Mouse (Mus musculus) T-helper 17 cell (primary cell): ENCODE measurements at regions not wholly inside any gene's neighbourhood (a gene's known extent, or its start where the extent isn't known, plus 50 kb on each side); places are given as distances from the start of the nearest gene placed in this dataset.

Experiments
- in situ Hi-C, 2 experiments: fragments of 300-600 bp; cut with MboI, MseI; formaldehyde crosslinking; loops; 1 replicate in 1 of 2; 2 replicates in 1 of 2; pipeline ENCODE4 v1.15.1; 2025; ENCODE audit warnings: high pct_unique_total_duplicates in 2 of 2

DNA sequence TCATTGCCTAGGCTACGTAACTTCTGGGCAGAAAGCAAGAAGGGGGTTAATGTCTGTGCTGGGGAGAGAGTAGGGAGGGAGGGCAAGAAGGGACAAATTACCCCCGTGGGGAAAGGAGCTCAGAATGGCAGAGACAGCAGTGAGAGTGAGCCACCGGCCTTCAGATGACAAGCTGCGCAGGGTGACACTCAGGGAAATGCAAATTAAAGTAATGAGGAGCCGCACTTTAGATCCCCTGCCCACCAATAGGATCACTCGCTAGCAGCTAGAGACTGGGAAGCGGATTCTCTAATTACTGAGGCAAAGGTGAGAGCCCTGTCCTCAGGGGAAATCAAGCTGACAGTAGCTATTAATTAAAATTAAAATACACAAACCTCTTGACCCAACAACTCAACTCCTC lies 202.5 kb downstream of the Arhgef10l start:
- in situ Hi-C loops, result no loop called here

DNA sequence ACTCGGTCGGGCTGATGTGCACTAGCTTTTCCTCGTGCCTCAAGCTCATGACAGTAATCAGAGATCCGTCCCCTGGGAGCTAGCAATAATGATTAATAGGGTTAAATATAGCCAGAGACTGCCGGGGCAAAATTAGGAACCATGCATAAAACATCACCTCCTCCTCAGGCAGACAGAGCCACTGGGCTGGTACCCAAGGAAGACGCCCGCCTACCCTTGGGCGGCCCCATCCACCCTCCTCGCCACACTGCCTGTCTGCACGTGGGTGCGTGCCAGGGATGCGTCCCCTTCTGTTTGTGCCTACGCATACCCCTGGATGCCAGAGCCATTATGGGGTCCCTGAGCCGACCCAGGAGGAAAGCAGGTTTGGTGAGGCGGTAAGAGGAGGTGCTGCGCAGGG lies 204.5 kb downstream of the Arhgef10l start:
- in situ Hi-C loops, result no loop called here

DNA sequence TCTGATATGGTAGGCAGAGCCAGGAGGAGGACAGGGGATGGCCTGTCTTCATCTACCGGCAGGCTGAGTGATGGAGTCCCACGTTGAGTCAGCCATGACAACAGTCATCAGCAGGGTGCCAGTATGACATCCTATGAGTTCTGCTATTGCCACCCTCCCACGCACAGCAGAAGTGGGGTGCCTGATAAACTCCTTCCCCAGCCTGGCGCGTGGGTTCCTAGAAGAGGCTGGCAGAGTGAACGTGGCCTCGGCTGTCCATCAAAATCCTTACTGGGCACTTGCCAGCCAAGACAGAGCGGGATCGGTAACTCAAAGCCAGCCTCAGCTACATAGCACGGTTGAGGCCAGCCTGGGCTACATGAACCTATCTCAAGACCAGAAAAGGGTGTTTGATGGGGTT lies 202.5 kb upstream of the Igsf21 start:
- in situ Hi-C loops, result no loop called here

DNA sequence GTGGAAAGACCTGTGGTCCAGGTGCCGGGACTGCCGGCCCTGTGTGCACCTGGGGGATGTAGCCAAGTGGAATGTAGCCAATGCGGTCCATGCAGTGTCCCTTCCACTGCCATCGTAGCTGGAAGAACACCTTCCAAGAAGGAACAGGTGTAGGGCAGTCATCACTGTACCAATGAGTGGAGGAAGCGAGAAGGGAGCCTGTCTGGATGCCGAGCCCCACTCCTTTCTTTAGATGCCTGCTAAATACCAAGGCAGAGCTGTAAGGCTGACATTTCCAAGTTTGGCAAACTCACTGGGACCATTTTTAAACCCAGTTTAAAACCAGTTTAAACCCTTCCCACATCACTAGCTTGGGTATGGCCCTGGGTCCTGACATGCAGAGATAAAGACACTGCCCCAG lies 199.9 kb upstream of the Igsf21 start:
- in situ Hi-C loops, result no loop called here

DNA sequence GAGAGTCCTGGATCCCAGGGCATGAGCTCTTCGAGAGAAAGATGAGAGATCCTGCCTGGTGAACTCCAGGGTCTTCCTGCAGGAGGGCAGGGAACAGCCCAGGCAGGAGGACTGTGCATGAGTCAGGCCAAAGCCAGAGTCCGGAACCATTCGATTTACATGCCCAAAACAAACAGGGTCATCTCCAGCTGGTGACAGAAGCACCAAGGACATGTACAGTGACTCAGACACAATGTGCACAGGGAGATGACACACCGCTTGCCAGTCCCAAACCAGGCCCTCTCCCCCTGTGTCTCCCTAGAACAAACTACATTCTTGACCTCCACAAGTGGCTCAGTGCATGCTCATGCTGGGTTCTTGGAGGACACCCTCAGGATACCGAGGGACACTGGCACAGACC lies 199.3 kb upstream of the Igsf21 start:
- in situ Hi-C loops, result no loop called here

DNA sequence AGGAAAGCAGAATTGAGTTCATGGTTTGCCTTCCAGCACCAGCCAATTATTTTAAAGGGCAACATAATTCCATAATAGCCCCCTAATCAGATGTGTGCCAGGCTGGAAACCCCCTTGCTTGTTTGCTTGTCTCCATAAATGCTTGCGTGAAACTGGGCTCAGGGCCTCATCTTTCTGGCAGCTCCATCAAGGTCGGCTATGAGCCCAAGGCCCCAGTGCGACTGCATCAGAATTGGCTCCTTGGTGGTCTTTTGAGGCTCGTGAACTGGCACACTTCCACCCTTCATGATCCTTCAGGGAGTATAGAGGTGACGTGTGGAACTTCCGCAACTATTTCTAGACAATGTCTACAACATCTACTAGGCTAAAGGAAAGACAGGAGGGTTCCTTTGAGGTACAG lies 196.6 kb upstream of the Igsf21 start:
- in situ Hi-C loops, result no loop called here

DNA sequence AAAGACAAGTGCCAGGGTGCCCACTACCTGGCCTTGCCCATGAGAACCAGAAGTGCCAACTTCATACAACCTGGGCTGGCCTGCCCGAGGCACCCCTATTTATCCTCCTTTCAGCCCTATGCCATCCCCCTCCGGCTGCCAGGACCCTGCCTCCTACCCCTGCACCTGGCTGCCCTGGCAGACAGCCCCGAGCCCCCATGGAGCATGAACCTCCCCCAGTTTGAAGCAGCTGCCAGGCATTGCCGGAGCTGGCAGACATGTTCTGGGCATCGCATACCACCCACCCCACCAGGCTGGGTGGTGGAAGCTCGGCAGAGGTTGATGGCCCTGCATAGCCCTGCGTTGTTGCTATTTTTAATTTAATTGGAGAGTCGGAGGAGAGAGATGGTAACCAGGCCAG lies 195.2 kb upstream of the Igsf21 start:
- in situ Hi-C loops, result no loop called here

DNA sequence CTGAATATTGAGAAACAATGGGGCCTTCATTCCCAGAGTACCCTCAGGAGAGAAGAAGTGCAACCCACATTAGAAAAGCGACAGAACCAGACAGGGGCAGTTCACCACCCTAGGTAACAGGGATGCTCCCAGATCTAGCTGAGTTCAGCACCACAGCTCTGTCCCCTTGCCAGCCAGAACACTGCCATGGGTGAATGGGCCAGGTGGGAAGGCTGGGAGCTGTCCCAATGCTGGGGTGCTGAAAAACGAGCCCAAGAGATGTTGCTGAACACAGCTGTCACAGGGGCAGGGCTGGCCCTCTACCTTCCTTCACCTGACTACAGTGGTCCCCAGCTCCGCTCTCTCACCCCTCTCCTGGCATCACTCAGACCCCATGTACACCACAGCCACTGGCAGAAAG lies 193.3 kb upstream of the Igsf21 start:
- in situ Hi-C loops, result no loop called here

DNA sequence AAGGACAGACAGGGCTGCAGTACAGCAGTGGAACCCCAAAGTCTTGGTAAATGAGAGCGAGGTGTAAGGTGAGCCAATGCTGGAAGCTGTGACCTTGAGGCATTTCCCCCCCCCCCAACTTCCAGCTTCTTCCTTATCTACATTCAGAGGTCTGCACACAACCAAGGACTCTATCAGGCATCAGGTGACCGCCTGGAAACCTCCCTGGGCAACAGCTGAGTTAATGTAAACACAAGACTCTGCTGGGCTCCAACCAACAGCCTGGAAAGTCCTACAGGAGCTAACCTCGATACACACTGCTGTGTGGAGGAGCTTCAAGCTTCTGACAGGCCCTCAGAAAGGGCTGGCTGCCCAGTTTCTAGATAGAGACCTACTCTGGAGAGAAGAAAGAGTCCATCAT lies 189.4 kb upstream of the Igsf21 start:
- in situ Hi-C loops, result no loop called here

DNA sequence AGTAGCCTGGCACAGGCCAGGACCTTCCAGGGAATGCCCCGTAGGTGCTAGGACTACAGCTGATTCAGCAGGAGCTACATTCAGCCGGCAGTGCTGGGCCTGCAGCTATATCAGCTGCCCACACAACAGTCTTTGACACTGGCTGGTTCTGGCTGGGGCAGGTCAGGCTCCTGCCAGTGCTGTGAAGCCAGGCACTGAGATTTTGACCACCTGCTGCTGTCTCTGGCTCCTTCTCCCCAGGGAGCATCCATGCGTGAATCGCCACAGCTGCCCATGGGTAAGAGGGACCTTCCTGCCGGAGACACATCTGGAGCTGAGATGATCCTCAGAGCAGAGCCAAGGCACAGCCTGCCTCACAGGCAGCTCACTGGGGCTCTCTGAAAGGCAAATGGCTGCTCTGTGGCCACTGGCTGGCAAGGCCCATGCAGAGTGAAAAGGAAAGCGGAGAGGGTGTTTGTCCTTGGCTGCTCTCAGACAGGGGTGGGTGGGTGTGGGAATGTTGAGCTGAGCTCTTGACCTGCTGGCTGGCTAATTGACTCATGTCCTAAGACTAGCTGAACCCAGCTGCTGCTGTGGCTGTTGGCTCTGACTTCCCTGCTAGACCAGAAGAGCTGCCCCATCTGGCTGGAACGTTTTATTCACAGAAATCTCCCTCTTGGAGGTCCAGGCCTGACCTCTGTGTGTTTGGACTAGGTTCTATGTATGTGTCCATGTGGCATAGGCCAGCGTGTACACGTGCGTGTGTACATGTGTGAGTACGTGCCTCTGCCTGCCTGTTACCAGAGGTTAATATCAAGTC lies 187.4 kb upstream of the Igsf21 start:
- in situ Hi-C loops, result no loop called here

DNA sequence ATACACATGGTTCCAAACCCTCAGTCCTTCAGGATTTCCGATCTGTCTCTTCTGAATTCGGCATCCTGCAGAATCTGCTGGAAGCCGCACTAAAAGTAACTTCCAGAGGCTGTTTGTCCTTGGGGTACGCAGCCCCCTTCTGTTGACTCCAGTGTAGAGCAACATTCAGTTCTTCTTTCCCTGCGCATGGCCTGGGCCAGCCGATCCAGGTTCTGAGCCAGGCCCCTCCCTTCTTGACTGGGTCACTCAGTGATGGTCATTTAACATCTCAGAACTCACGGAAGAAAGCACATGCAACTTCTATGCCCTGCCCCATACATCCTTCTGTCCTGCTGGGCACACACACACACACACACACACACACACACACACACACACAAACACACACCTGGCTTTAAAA lies 185.5 kb upstream of the Igsf21 start:
- in situ Hi-C loops, result no loop called here

DNA sequence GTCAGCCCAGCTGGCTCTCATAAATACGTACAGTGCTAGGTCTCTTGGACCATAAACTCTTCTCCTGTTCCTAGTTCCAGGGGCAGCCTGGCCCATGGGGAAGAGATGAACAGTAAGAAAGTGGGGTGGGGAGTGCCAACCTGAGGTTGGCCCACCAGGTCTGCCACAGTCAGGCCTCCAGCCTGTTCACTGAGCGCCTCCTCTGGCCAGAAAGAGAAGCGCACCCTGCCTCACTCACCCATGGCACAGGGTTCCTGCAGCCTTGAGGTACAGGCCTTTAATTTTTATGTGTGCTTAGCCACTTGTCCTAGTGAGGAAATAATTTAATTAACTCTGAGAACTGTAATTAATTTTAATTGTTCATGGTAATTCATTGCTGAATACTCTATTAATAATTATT lies 180.5 kb upstream of the Igsf21 start:
- in situ Hi-C loops, result no loop called here

DNA sequence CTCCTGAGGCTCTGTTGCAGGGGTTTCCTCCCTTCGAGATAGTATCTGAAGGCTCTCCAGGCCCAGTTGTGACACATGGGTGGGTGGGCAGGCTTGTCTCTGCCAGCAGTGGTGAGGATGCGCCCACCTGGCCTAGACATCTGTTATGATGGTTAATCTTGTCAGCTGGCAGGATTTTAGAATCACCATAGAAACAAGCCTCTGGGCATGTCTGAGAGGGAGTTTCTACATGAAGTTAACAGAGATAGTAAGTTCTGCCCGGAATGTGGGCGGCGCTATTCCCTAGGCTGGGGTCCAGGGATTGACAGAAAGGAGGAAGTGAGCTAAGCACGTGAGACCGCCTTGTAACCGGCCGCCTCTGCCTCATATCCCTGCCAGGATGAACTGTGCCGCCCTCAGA lies 177.2 kb upstream of the Igsf21 start:
- in situ Hi-C loops, result no loop called here

DNA sequence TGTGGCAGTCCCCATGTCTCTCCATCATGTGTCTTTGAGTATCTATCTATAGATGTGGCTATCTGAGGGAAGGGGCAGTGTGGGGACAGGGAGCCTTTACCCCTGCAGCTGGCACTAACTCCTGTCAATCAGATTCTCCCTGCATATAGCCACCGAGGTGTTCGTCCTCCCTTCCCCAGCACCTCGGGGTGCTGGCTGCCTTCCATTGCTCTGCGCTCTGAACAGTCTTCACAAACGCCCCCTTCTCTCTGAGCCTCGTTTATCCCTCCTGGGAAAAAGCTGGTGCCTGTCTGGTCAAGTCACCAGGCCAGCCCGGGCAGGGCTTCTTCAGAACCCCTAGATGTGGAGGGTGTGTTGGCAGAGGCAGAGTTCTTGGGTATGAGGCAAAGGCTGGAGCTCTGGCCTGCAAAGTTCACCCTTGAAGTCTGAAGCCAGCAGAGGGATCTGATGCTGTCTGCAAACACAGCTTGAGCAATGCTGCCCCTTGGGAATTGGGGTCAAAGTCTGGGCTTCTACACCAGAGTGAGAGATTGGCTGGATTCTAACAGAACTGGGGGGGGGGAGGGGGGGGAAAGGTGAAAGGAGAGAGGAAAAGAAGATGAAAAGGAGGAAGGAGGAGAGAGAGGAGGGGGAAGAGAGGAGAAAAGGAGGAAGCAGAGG lies 175.5 kb upstream of the Igsf21 start:
- in situ Hi-C loops, result no loop called here

DNA sequence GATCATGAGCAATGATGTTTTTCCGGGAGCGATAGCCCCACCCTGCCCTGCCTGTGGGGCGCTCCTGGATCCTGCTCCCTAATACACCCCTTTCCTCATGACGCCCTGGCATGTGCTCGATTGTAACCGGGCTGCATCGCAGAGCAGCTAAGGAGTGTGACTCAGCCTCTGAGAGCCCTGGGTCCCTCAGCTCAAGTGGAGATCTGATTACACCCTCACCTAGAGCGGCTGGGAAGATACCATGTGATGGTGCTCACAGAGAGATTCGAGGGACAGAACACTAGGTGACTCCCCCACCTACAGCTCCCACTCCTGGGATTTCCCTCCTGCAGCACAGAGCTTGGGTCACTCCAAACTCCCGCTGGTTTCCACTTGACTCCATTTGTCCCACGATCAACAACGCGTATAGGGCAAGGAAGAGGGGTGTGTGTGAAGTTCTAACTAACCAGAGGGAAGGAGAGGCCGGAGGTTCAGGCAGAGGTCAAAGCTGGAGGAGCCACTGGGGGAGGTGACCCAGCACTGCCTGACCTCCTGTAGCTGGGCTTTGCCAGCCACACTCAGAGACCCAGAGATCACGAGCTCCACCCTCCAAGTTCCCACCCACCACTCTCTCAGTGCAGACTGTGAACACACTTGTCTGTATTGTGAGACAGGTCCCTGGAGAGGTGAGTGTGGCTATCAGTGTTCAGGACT lies 173.3 kb upstream of the Igsf21 start:
- in situ Hi-C loops, result no loop called here

DNA sequence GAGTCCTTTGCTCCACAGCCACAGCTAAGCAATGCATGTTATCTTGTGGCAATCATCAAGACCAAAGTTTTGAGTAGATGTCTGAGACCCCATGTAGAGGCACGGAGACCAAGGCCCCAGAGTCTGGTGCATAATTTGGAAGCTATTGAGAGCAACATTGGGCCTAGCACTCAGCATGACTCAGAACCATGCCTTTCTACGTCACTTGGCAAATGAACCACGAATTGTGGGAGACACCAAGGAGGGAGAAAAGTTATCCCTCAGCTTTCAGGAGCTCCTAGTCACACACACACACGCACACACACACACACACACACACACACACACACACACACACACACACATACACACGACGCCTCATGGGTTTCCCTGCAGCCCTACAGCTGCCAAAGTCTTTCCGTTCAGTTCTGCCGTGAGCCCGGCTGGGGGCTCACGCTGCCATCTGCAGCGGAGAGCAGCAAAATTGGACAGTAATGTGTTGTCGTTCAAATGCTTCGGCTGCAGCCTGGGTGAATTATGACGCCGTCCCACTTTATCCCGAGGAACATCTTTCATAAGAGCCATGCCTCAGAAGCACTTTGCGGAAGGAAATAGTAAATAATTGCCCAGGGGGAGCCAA lies 165.8 kb upstream of the Igsf21 start:
- in situ Hi-C loops, result no loop called here

DNA sequence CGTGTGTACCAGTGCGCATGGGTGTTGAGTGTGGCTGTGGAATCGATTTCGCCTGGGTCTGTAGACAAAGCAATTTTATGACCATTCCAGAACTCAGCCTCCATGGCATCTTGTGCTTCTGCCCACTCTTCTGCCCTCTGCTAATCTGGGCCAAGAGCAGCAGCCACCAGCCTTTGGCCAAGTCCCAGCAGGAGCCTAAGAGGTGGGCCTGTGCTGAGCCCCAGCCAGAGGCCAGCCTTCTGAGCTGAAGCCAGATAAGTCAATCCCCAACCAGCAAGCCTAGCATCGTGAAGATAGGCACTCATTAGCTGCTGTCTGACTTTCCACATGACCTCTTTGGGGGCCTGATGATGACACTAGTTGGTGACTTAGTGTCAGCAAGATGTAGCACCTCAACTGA lies 161.9 kb upstream of the Igsf21 start:
- in situ Hi-C loops, result no loop called here

DNA sequence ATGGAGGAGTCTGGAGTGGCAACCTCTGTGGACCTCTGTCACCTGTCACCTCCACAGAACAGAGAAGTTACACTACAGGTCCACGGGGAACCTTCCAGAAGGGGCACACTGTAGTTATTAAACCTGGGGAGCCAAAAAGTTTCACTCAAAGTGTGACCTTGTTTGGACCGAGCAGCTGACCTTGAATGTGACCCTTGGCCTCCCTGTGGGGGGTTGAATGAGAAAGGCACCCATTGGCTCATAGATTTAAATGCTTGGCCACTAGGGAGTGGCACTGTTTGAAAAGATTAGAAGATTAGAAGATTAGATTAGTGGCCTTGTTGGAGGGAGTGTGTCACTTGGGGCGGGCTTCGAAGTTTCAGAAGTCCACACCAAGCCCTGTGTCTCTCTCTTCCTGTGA lies 160.3 kb upstream of the Igsf21 start:
- in situ Hi-C loops, result no loop called here

DNA sequence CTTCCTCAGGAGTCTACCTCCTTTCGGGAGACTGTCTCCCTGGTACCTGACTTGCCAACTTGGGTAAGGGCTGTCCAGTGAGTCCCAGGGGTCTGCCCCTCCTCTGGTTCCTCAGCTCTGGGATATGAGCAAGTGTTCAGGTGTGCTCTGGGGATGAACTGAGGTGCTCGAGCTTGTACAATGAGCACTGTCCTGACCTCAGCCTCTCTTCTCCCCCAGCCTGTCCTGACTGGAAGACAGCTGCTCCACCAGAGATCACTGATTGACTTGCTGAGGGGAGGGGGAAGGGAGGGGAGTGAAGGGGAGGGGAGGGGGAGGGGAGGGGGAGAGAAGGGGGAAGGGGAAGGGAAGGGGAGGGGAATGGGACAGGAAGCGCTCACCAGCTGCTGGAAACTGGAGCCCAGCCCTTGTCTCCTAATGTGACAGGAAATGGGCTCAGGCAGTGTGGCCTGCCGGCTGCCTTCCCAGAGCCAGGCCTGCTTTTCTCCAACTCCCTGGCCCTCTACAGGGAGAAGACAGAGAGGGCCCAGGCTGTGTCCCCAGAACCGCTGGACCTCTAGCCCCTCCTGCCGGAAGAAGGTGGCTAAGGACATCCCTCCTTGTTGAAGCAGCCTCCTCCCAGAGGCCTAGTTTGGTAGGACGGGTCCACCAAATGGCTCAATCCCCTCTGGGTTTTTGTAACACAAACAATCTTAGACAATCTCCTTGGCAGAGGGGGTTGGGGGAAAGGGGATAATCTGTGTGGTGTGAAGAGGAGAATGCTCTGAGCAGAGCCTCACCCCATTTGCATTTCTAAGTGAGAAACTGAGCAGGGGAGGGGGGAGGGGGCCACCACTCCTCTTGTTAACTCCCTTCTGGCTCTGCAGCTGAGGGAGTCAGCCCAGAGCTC lies 159.7 kb upstream of the Igsf21 start:
- in situ Hi-C loops, result no loop called here

DNA sequence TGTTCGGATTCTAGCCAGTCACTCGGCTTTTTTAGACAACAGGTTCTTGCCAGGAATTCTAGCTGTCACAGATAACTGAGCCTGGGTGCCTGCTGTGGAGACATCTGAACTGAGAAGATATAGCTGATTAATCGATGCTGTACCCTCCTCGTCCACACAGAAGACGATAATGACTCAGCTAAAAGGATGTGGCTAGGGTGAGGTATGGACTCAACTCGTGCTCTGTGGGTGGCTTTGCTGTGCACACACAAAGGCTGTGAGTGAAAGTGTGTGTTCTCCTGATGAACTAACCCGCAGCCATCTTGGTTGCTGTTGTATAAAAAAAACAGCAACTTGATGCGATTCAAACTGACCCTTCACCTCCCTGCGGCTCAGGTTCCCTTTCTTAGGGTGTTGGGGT lies 158.8 kb upstream of the Igsf21 start:
- in situ Hi-C loops, result no loop called here

DNA sequence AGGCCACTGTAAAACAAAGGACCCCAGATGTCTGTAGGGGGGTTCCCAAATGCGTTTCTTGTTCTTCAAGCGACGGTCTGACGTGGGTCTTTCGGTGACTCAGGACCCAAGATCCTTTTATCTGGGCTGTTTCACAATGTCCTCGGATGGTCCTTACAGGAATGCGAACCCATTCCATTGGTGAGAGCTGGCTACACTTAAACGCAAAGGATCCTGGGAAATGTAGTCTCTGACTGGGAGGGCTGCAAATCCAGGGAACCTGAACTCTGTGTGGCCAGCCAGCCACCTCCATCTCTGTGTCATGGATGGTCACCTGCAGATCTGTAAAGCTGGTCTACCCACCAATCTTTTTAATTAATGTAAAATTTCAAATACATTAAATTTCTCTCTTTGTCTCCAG lies 156.5 kb upstream of the Igsf21 start:
- in situ Hi-C loops, result no loop called here

DNA sequence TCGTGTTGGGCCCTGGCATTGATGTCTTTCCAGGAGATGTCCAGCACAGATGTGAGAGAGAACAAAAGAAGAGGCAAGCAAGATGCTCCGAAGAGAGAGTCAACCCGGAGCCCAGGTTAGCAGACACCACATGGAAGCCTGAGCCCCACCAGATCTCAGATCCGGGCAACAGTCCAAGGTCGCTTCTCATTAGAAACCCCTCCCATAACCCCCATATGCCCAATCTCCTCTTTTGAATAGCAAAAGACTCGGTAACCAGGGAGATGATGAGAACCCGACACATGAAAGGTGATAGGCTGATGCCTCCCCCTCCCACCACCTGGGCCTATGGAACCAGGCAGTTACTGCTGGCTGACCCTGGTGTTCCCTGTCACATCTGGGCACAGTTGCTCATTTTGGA lies 155.7 kb upstream of the Igsf21 start:
- in situ Hi-C loops, result no loop called here
